Mouse (Mus musculus) stomach, postnatal 0 days (tissue): Measurements from ENCODE around the gene Zfp456. TPM values are rescaled to one million over a fixed set of nuclear protein-coding genes. Genes with fewer than 3 reads are reported as not detected.
A peak's percentile ranks its signal among the peaks of the same experiment; 100 is the strongest.
"Not testable (repeated sequence)": the region's sequence is repeated elsewhere in the genome, so short reads cannot be mapped to it uniquely, and the experiment has no call there.

Source experiments
- ATAC-seq: fragments of 200-750 bp; cut with Nextera tagmentation; 2 replicates; pipeline ENCODE4 v1.8.0; 2017; ENCODE audit not compliant: low FRiP score, low TSS enrichment
- DNase-seq: peaks from one replicate; pipeline ENCODE4 v3.0.0-alpha.2; 2016; ENCODE audit warnings: low spot score
- H3K27ac ChIP-seq: fragments of 300-500 bp; sonication (generic); replicated peaks from 2 replicates; pipeline ENCODE4 v1.5.1; 2014; ENCODE audit warnings: mild to moderate bottlenecking, control low read depth
- H3K27me3 ChIP-seq: fragments of 300-500 bp; sonication (generic); 2 replicates; pipeline ENCODE4 v1.6.1; 2014; ENCODE audit warnings: low read length; ENCODE audit not compliant: control insufficient read depth, insufficient read depth
- H3K36me3 ChIP-seq: fragments of 300-500 bp; sonication (generic); 2 replicates; pipeline ENCODE4 v1.6.1; 2014; ENCODE audit warnings: low read length, mixed read lengths; ENCODE audit not compliant: control insufficient read depth, insufficient read depth
- H3K4me1 ChIP-seq: fragments of 300-500 bp; sonication (generic); replicated peaks from 2 replicates; pipeline ENCODE4 v1.6.1; 2014; ENCODE audit warnings: antibody characterized with exemption; ENCODE audit not compliant: control insufficient read depth, insufficient read depth
- H3K4me2 ChIP-seq: fragments of 300-500 bp; sonication (generic); replicated peaks from 2 replicates; pipeline ENCODE4 v1.6.1; 2014; ENCODE audit warnings: low read depth, mild to moderate bottlenecking, control low read depth, moderate library complexity
- H3K4me3 ChIP-seq: fragments of 300-500 bp; sonication (generic); 2 replicates; pipeline ENCODE4 v1.5.1; 2014; ENCODE audit warnings: low read depth, low read length, control low read depth
- H3K9ac ChIP-seq: fragments of 300-500 bp; sonication (generic); 2 replicates; pipeline ENCODE4 v1.6.1; 2014; ENCODE audit warnings: mild to moderate bottlenecking, low read length, control low read depth, mixed read lengths
- H3K9me3 ChIP-seq: fragments of 300-500 bp; sonication (generic); 2 replicates; pipeline ENCODE4 v1.6.1; 2016; ENCODE audit warnings: low read length; ENCODE audit not compliant: control insufficient read depth
- CTCF ChIP-seq: IDR thresholded peaks from 2 replicates; pipeline ENCODE4 v1.5.1; 2016; ENCODE audit warnings: antibody characterized with exemption, low read depth, mild to moderate bottlenecking, moderate library complexity
- EP300 ChIP-seq: optimal IDR thresholded peaks from 2 replicates; pipeline ENCODE3; 2016; ENCODE audit warnings: antibody characterized with exemption
- WGBS: fragments of 180-500 bp; shearing (Covaris S2); extraction: QIAGEN DNeasy Blood & Tissue Kit; methylation state at CpG from one replicate; pipeline ENCODE4 v1.1.7; 2014; 5-methylcytosine and 5-hydroxymethylcytosine counted together
- polyA plus RNA-seq: library from polyadenylated mRNA; unstranded; fragments of >200 nt; fragmentation: Nextera tagmentation; extraction: Ambion mirVana; gene quantifications from 2 replicates; pipeline ENCODE4 v1.2.1, GENCODE M21; 2015

Gene Zfp456
- polyA plus RNA-seq, 1 experiment from 2014 or later, result 1.0 TPM

DNA sequence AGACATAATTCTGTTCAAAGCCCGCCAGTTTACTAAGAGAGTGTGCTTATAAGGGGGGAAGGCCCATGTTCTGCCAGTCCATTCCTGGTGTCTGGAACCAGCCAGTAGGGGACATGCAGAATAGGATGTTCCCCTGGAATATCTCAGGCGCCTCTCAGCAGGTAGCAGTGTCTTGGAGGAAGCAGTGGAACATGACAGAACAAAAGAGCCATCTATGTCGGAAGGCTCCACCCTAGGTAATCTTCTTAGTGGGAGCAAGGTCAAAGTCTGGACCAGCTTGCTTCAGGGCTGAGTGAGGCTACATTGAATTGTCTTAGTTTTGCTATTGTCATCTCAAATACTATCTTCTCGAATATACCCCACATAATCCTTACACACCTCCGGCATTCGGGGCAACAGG is 40.1 kb upstream of the Zfp456 start:
- H3K4me3 ChIP-seq, result no peak overlapping the region
- 90% methylated on average over 6 of the region's 6 CpGs for WGBS
- H3K27ac ChIP-seq, result no peak overlapping the region
- no peak overlapping the region for H3K4me2 ChIP-seq
- H3K27me3 ChIP-seq, result no peaks in the 10 kb centered on the region
- no peak overlapping the region for H3K9ac ChIP-seq
- no peak for DNase-seq
- H3K4me1 ChIP-seq, result no peaks in the 10 kb centered on the region
- no peaks in the 10 kb centered on the region for H3K9me3 ChIP-seq
- TF ChIP-seq CTCF (no peak), EP300 (no peak)
- H3K36me3 ChIP-seq, result no peaks in the 10 kb centered on the region
- no peak for ATAC-seq

DNA sequence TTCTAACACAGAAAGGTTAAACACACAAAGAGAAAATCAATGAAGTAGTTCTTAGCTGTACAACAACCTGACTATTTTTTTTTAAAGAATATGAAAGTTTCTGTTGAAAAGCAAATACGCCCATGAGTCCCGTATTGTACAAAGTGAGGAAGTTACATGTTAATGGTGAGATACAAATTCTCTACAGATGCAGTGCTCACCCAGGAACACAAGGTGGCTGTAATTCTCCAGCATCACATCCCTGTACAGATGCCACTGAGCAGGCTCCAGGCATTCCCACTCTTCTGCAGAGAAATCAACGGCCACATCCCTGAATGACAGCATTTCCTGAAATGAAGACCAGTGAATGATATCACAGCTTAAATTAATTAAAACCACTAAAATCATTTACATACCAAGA is 38.0 kb upstream of the Zfp456 start:
- not testable (repeated sequence) for ATAC-seq, H3K4me2 ChIP-seq, H3K9me3 ChIP-seq, H3K36me3 ChIP-seq, H3K4me3 ChIP-seq, DNase-seq, H3K4me1 ChIP-seq, H3K27ac ChIP-seq, H3K27me3 ChIP-seq, H3K9ac ChIP-seq
- 59% methylated on average over 3 of the region's 3 CpGs for WGBS
- peak; percentile 57 for TF ChIP-seq CTCF

DNA sequence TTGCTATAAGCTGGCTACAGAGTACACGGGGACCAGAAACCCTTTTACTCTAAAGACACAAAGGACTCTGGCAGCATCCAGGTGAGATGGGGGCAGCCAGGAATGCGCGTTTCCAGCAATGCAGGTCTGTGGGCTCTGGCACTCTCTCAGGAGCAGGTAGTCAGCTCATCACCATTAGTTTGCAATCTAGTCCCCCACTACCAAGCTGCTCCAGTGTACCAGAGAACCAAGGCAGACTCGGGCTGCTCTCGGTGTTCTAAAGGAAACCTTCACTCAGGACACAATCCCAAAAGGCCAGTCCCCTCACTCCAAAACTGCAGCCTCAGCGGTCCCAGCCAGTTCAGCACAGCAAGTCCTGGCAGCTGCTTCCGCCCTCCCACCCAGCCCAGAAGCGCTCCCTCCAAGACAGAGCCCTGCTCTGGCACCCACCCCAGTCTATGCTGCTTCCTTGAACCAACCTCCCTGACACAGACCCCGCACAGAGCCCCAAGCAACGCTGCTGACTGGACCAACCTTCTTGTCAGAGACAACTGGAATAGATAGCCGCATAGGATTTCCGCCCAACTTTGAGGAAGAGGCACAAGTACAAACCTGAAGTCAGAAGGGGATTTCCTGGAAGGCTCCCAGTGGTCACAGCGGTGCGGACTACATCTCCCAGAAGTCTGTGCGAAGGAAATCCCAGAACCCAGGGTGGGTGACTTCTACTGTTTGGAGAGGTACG is 23.7 kb upstream of the Zfp456 start, which contains the start of gene Zfp429:
TSS of gene Zfp429 (minus strand) at position 637 of the 721 bp plus-strand sequence.
- Histone ChIP-seq H3K4me3 (peak within 1 kb of the TSS; percentile 58), H3K9ac (peak within 1 kb of the TSS; percentile 65), H3K4me2 (peak within 1 kb of the TSS; percentile 58)
- WGBS, result 4% methylated on average over 14 of the region's 16 CpGs
- H3K36me3 ChIP-seq, H3K9me3 ChIP-seq, H3K27me3 ChIP-seq, H3K4me1 ChIP-seq, H3K27ac ChIP-seq: not testable (repeated sequence)
- peak; percentile 78 for DNase-seq
- ATAC-seq, result peak; percentile 93

DNA sequence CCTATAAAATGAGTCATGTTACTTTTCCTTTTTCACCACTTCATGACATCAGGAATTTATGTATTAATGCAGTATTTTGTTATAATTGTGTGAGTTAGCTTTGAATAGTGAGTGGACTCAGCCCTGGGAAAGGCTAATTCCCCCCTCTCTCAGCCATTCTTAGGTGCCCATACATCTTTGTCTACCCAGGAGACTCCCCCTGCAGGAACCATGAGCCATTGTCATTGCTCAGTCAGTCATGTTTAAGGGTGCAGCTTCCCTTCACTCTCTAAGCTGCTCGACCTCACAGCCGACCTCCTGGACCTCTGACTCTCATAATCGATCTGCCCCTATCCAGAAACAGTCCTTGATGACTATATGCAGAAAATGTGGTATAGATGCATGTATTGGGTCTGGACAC is 645 bp upstream of the Zfp456 start:
- H3K9me3 ChIP-seq, H3K9ac ChIP-seq, ATAC-seq, DNase-seq, H3K36me3 ChIP-seq, H3K27me3 ChIP-seq, H3K4me3 ChIP-seq, H3K4me1 ChIP-seq, H3K4me2 ChIP-seq, H3K27ac ChIP-seq: not testable (repeated sequence)
- 69% methylated on average over 3 of the region's 3 CpGs for WGBS

DNA sequence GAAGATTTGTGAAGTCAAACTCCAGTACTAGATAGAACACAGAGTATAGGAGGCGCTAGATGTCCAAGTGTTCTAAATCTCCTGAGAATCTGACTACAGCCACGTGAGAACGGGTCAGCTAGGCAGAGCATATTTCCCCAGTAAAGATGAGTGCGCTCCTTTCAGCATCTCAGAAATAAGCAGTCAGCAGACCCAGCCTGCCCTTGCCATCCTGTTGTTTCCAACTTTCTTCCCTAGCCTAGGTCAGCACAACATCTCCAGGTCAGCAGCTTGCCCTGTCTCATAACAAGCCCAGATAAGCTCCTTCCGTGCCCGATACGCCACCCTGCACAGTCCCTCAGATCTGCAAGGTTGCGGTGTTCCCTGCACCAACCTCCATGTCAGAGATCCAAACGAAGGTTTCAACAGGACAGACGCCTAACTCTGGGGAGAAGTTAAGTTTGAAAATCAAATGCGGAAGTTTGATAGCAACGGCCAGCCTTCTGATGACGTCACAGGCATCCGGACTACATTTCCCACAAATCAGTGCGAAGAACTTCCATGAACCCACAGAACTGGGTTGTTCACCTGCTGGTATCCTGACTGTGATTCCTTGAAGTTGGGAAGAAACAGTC is 15.4 kb downstream of the Zfp456 start, which contains the start of the genes Gm28044 and Zfp953:
TSS of gene Gm28044 (minus strand) at position 406 of the 614 bp plus-strand sequence.
TSS of gene Zfp953 (minus strand) at position 475 of the 614 bp plus-strand sequence.
- no peaks in the 10 kb centered on the region for H3K36me3 ChIP-seq
- TF ChIP-seq EP300 (no peak), CTCF (peak; percentile 58)
- no peaks in the 10 kb centered on the region for H3K9me3 ChIP-seq
- peak within 1 kb of the TSS; percentile 83 for H3K27ac ChIP-seq
- ATAC-seq (peak; percentile 94), DNase-seq (peak; percentile 90)
- H3K9ac ChIP-seq, result peak within 1 kb of the TSS; percentile 70
- peak within 1 kb of the TSS; percentile 71 for H3K4me2 ChIP-seq
- no peaks in the 10 kb centered on the region for H3K27me3 ChIP-seq
- H3K4me1 ChIP-seq, result 0 out of 2 replicates have a peak, but pooled peaks cover 2% of the 10 kb centered on the region
- WGBS, result 0% methylated on average over 15 of the region's 15 CpGs
- H3K4me3 ChIP-seq, result peak within 1 kb of the TSS; percentile 77

DNA sequence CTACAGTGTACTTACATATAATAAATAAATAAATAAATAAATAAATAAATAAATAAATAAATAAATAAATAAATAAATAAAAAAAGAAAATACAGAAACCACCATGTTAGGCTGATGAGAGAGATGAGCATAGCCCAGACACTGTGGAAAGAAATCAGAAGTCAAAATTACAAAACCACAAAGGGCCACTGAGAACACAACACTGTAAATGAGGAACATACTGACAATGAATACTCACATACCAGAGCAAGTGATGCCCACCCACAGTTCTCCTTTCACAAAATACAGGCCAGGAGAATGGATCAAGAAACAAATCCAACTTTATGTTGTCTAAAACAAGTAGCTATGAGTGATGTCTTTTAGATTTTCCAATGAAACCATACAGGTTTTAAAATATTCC is 23.8 kb downstream of the Zfp456 start:
- no peak for DNase-seq
- no peak for ATAC-seq
- H3K27me3 ChIP-seq, result no peaks in the 10 kb centered on the region
- no peak overlapping the region for H3K9ac ChIP-seq
- no peak overlapping the region for H3K27ac ChIP-seq
- H3K9me3 ChIP-seq, result no peaks in the 10 kb centered on the region
- no peaks in the 10 kb centered on the region for H3K4me1 ChIP-seq
- no peak overlapping the region for H3K4me2 ChIP-seq
- no peak overlapping the region for H3K4me3 ChIP-seq
- TF ChIP-seq EP300, result no peak
- no peak for TF ChIP-seq CTCF
- no peaks in the 10 kb centered on the region for H3K36me3 ChIP-seq
